Mouse (Mus musculus): Measurements from ENCODE around the gene Sertad1.
A peak's percentile ranks its signal among the peaks of the same experiment; 100 is the strongest.

The Sertad1 gene

GRCm38 (mm10) chr7:27486770-27487697 lies at the start of gene Sertad1:
TSS of gene Sertad1 (plus strand) at chr7:27486910.
- peak; percentile 99 for DNase-seq (ENCODE audit: low spot score in 2 of 2)

DNA sequence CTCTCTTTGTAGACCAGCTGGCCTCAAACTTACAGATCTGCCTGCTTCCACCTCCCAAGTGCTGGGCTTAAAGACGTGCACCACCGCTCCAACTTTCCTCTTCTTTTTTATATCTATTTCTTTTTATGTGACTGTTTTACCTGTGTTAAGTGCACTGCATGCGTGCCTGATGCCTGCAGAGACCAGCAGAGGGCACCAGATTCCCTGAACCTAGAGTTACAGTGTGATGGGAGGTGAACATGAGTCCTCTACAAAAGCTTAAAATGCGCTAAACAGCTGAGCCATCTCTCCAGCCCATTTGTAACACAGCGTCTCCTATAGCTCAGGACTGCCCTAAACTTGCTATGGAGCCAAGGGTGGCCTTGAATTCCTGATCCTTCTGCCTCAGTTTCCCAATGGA lies 49.2 kb upstream of the Sertad1 start:
- DNase-seq (ENCODE audit: low spot score in 2 of 2): no peak

- no peak for DNase-seq (ENCODE audit: low spot score in 2 of 2)
These were observed 46.7 kb upstream of the Sertad1 start for GRCm38 (mm10) chr7:27440014-27440413.

GRCm38 (mm10) chr7:27446051-27446450 lies 40.7 kb upstream of the Sertad1 start:
- DNase-seq (ENCODE audit: low spot score in 2 of 2): peak in 1 of 2 experiments; percentile 18

GRCm38 (mm10) chr7:27446521-27447418 lies 39.9 kb upstream of the Sertad1 start:
- peak; percentile 68 to 70 for DNase-seq (ENCODE audit: low spot score in 2 of 2)

GRCm38 (mm10) chr7:27447419-27448286 lies 39.1 kb upstream of the Sertad1 start, which contains the start of the genes Sptbn4 and Blvrb:
TSS of gene Sptbn4 (minus strand) at chr7:27447686.
TSS of gene Blvrb (plus strand) at chr7:27447978.
- peak; percentile 97 to 99 for DNase-seq (ENCODE audit: low spot score in 2 of 2)

- peak in 1 of 2 experiments; percentile 43 for DNase-seq (ENCODE audit: low spot score in 2 of 2)
These were observed 38.1 kb upstream of the Sertad1 start for GRCm38 (mm10) chr7:27448421-27449206.

DNA sequence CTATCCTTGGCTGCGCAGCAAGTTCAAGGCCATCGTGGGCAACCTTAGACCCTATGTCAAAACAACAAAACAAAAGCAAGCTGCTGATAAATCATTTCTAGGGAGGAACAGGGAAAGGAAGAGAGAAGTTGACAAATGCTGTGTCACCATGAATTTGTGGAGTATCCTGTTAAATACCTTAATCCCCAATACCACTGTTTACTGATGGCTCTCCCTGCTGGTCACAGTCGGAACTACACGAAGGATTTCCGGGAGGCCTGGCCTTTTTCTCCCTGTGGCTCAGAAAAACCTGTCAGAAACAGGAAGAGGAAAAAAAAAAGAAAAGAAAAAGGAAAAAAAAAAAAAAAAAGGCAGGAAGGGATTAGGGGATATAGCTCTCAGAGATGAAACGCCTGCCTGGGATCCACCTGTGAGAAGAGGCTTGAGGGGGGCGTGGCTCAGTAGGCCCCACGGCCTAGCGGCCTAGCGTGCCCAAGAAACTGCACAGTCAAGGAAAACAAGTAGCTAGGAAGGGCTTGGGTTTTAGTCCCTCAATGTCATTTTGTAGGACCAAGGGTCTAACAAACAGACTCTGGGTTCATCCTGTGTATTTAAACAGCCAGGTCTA lies 37.4 kb upstream of the Sertad1 start:
- DNase-seq (ENCODE audit: low spot score in 2 of 2): peak; percentile 49 to 53

- DNase-seq (ENCODE audit: low spot score in 2 of 2): no peak
These were observed 35.4 kb upstream of the Sertad1 start for GRCm38 (mm10) chr7:27451359-27451758.

DNA sequence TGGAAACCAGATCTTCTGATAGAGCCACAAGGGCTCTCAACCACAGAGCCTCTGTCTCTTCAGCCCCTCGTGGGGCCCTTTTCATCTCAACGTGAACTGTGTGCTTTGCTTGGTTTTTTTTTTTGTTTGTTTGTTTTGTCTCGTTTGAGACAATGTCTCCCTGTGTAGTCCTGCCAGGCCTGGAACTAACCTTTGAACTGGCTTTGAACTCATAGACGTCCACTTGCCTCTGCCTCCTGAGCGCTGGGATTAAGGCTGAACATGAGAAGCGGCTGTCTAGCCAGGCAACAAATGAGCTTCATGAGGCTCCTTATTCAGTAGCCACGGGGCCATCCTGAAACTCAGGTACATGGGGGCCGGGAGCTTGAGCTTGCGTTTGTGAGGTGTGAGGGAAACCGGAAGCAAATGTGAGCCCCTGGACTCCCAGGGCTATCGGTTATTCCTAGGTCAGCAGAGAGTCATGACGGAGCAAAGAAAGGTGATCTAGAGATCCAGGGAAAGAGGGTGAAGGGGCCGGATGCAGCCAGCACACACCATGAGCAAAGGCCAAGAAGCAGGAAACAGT lies 34.4 kb upstream of the Sertad1 start:
- no peak for DNase-seq (ENCODE audit: low spot score in 2 of 2)

- no peak for DNase-seq (ENCODE audit: low spot score in 2 of 2)
These were observed 32.1 kb upstream of the Sertad1 start for GRCm38 (mm10) chr7:27454461-27455121.

DNA sequence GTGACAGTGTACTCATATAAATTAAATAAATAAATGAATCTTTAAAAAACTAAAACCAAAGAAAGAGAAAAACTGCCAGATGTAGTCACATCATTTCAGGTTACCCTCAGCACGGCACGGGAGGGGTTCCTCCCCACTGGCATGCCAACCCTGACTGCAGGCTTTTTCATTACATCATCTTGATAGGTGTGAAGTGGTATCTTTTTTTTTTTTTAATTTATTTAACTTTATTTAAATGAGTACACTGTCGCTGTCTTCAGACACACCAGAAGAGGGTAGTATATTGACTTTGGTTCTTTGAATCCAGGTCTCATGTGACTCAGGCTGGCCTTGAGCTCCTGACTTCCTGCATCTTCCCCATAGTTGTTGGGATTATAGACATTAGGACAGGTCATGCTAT lies 31.4 kb upstream of the Sertad1 start:
- no peak for DNase-seq (ENCODE audit: low spot score in 2 of 2)

GRCm38 (mm10) chr7:27458614-27459013 lies 28.1 kb upstream of the Sertad1 start:
- no peak for DNase-seq (ENCODE audit: low spot score in 2 of 2)

- DNase-seq (ENCODE audit: low spot score in 2 of 2): no peak
These were observed 27.1 kb upstream of the Sertad1 start for GRCm38 (mm10) chr7:27459640-27460039.

DNA sequence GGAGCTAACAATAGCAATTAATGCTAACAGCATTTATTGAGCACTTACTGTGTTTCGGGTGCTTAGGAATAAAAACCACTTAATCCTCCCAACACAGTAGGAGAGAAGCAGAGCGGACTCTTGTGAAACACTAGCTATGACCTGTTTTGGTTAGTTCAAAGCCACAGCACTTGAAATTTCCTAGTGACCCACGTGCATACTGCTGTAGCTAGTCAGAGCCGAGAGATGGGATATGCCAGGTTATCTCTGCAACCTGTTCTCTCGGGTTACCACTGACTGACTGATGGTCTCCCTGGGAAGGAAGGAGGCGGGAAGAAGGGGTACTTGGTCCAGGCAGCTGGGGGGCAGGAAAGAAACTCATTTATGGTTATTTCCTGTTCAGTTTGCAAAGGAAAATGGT lies 26.2 kb upstream of the Sertad1 start:
- DNase-seq (ENCODE audit: low spot score in 2 of 2): no peak

- DNase-seq (ENCODE audit: low spot score in 2 of 2): no peak
These were observed 19.1 kb upstream of the Sertad1 start for GRCm38 (mm10) chr7:27467648-27468047.

DNA sequence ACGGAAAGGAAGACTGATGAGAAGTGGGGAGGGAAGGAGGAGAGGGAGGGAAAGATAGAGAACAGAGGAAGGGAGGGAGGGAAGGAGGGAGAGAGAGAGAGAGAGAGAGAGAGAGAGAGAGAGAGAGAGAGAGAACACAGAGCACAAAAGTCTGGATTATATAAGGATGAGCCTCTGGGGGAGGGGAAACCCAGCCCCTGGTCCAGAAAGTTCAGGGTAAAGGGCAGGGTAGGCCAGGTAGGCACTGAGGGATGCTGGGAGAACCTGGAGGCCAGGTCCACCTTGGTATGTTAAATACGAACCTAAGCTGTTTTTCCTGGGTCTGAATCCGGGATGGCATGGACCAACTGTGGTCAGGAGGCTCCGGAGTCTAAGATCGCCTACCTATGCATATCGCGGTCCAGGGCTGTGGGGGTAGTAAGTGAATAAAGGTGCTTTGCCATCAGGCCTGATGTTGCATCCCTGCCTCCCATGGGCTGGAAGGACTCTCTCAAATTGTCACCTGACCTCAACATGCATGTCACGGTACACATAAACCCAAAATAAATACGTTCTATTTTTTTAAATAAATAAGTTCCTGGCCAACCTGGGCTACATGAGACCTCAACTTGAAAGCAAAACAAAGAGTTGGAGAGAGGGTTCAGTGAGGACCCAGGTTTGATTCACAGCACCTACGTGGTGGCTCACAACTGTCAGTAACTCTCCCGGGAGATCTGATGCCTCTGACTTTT lies 15.2 kb upstream of the Sertad1 start:
- DNase-seq (ENCODE audit: low spot score in 2 of 2): no peak

DNA sequence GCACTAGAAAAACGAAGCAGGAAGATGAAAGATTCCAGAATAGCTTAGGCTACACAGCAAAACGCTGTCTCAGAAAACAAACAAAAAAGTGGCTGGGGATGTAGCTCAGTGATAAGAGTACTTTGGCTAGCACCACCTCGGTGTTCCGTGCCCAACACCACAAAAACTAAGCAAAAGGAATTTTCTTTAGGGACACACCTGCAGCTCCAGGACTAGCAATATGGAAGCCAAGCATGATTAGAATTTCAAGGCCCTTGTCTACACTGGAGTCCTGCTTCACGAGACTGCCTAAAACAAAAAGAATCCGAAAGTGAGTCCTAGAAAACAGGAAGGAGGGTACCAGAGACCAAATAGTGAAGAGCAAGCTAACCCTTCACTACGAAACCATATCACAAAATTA lies 14.1 kb upstream of the Sertad1 start:
- no peak for DNase-seq (ENCODE audit: low spot score in 2 of 2)
